Mouse (Mus musculus): ENCODE results near the gene Slc9a9.
A peak's percentile ranks its signal among the peaks of the same experiment; 100 is the strongest.

The Slc9a9 gene

GRCm38 (mm10) chr9:94737226-94737625, 67.5 kb downstream of the Slc9a9 start:
- no peak for DNase-seq

- DNase-seq, result peak; percentile 89 to 91
Measured at GRCm38 (mm10) chr9:94738555-94739427, 69.1 kb downstream of the Slc9a9 start.

- peak; percentile 17 to 26 for DNase-seq
Measured at GRCm38 (mm10) chr9:94740841-94741240, 71.1 kb downstream of the Slc9a9 start.

GRCm38 (mm10) chr9:94743291-94743690, 73.6 kb downstream of the Slc9a9 start:
- no peak for DNase-seq

GRCm38 (mm10) chr9:94748503-94748902, 78.8 kb downstream of the Slc9a9 start:
- no peak for DNase-seq

- DNase-seq, result no peak
Measured at GRCm38 (mm10) chr9:94750187-94750586, 80.5 kb downstream of the Slc9a9 start.

- DNase-seq, result no peak
Measured at GRCm38 (mm10) chr9:94750935-94751637, 81.4 kb downstream of the Slc9a9 start.

- no peak for DNase-seq
Measured at GRCm38 (mm10) chr9:94751638-94752021, 81.9 kb downstream of the Slc9a9 start.

GRCm38 (mm10) chr9:94752121-94752520, 82.4 kb downstream of the Slc9a9 start:
- no peak for DNase-seq

GRCm38 (mm10) chr9:94759904-94760303, 90.2 kb downstream of the Slc9a9 start:
- no peak for DNase-seq

GRCm38 (mm10) chr9:94768114-94768513, 98.4 kb downstream of the Slc9a9 start:
- DNase-seq, result no peak

- DNase-seq, result no peak
Measured at GRCm38 (mm10) chr9:94768524-94768923, 98.8 kb downstream of the Slc9a9 start.

GRCm38 (mm10) chr9:94773357-94773756, 103.6 kb downstream of the Slc9a9 start:
- DNase-seq, result peak; percentile 84 to 91

- no peak for DNase-seq
Measured at GRCm38 (mm10) chr9:94788261-94788660, 118.6 kb downstream of the Slc9a9 start.

GRCm38 (mm10) chr9:94790966-94791365, 121.3 kb downstream of the Slc9a9 start:
- peak; percentile 18 to 72 for DNase-seq

GRCm38 (mm10) chr9:94803073-94803472, 133.4 kb downstream of the Slc9a9 start:
- DNase-seq, result no peak

- DNase-seq, result no peak
Measured at GRCm38 (mm10) chr9:94805506-94805905, 135.8 kb downstream of the Slc9a9 start.

- no peak for DNase-seq
Measured at GRCm38 (mm10) chr9:94815518-94815917, 145.8 kb downstream of the Slc9a9 start.

- DNase-seq, result no peak
Measured at GRCm38 (mm10) chr9:94821268-94821667, 151.6 kb downstream of the Slc9a9 start.

- DNase-seq, result no peak
Measured at GRCm38 (mm10) chr9:94833836-94834235, 164.1 kb downstream of the Slc9a9 start.

- DNase-seq, result no peak
Measured at GRCm38 (mm10) chr9:94837384-94837783, 167.7 kb downstream of the Slc9a9 start.

- no peak for DNase-seq
Measured at GRCm38 (mm10) chr9:94838479-94839031, 168.8 kb downstream of the Slc9a9 start.

- DNase-seq, result no peak
Measured at GRCm38 (mm10) chr9:94839204-94839603, 169.5 kb downstream of the Slc9a9 start.

GRCm38 (mm10) chr9:94840398-94840797, 170.7 kb downstream of the Slc9a9 start:
- DNase-seq, result no peak

Measured in cerebellum, postnatal 14 days (tissue).